Mouse (Mus musculus): ENCODE results near the gene Gm9857.

- TF ChIP-seq NELFE (IDR thresholded peaks at IDR 0.05; ENCODE audit: low read depth, low read length) (no peak), MAX (IDR thresholded peaks at IDR 0.05; ENCODE audit: low read length) (no peak), CTCF (IDR thresholded peaks at IDR 0.05 in 2 of 3, conservative IDR thresholded peaks at IDR 0.05 in 1 of 3; ENCODE audit: control insufficient read depth in 1 of 3, insufficient read depth in 1 of 3, low read depth in 2 of 3, low read length in 3 of 3, poor library complexity in 1 of 3, severe bottlenecking in 1 of 3) (no peak), POLR2A (IDR thresholded peaks at IDR 0.05; ENCODE audit: control insufficient read depth in 1 of 2, insufficient read depth in 1 of 2, low read depth in 1 of 2, low read length in 2 of 2, poor library complexity in 1 of 2) (no peak), ZNF384 (IDR thresholded peaks at IDR 0.05; ENCODE audit: low read depth, low read length) (no peak), GABPA (IDR thresholded peaks at IDR 0.05; ENCODE audit: low read depth, low read length) (no peak), GATA1 (IDR thresholded peaks at IDR 0.05; ENCODE audit: low read depth, low read length) (no peak), CHD2 (IDR thresholded peaks at IDR 0.05; ENCODE audit: low read length) (no peak), MAZ (IDR thresholded peaks at IDR 0.05; ENCODE audit: low read depth, low read length) (no peak)
Measured at GRCm38 (mm10) chr3:108940996-108941395, 751 bp upstream of the Gm9857 start.

Data from MEL (cell line).